ENCODE assay signal across 28 mouse cellular contexts in genomic region chr10:69366208-69366607, GRCm38 (mm10). TPM values are rescaled to one million over a fixed set of nuclear protein-coding genes. Genes with fewer than 3 reads are reported as not detected.
A peak's percentile ranks its signal among the peaks of the same experiment; 100 is the strongest.
DNase-seq lines count a peak whose midpoint lies in the region; ATAC-seq and TF ChIP-seq lines count a peak whose summit lies in the region.
"Had no signal": no experiment of that assay in that cellular context is flagged by ENCODE, and none has a peak within 500 bp of the region (broad histone marks: within the 10 kb centered on the region; RNA-seq: fewer than 3 reads in every experiment).

No protein-coding gene starts in this region.

- H3K27ac ChIP-seq in kidney, adult 2 months (ENCODE audit: insufficient read depth, low read depth, low read length): no peak overlapping the region
- no peak overlapping the region for H3K27ac ChIP-seq in kidney, embryonic 14.5 days (ENCODE audit: low read depth, low read length)
- H3K27ac ChIP-seq: embryonic facial prominence, embryonic 10.5 days; embryonic facial prominence, embryonic 15.5 days; forebrain, embryonic 12.5 days; heart, embryonic 15.5 days; limb, embryonic 13.5 days; midbrain, embryonic 12.5 days; neural tube, embryonic 12.5 days had no signal

- intact Hi-C loops in heart, postnatal 36 days (cut with DNase I): loop anchor here (5.0 kb wide), 1 partner anchor 286 kb away; no protein-coding TSS in a partner anchor

- no peak overlapping the region for H3K4me2 ChIP-seq in kidney, embryonic 14.5 days (replicated peaks; ENCODE audit: low read depth, low read length)
- H3K4me2 ChIP-seq: embryonic facial prominence, embryonic 15.5 days; forebrain, embryonic 12.5 days; heart, embryonic 15.5 days; limb, embryonic 13.5 days; liver, embryonic 11.5 days; midbrain, embryonic 12.5 days; neural tube, embryonic 12.5 days had no signal

- H3K27me3 ChIP-seq in kidney, adult 2 months (replicated peaks; ENCODE audit: control insufficient read depth, insufficient read depth, low read length): no peaks in the 10 kb centered on the region
- H3K27me3 ChIP-seq in kidney, embryonic 14.5 days (ENCODE audit: control insufficient read depth, insufficient read depth, low read length): no peaks in the 10 kb centered on the region
- H3K27me3 ChIP-seq: embryonic facial prominence, embryonic 15.5 days; forebrain, embryonic 12.5 days; heart, embryonic 15.5 days; limb, embryonic 13.5 days; midbrain, embryonic 12.5 days; neural tube, embryonic 12.5 days had no signal

- no peak for ATAC-seq in kidney, embryonic 14.5 days (ENCODE audit: low FRiP score, low TSS enrichment)
- ATAC-seq: CD4-positive, CD25-positive, alpha-beta regulatory T cell, adult 4 months; forebrain, postnatal 0 days; hindbrain, embryonic 16.5 days had no signal

- H3K4me3 ChIP-seq in kidney, adult 2 months (ENCODE audit: insufficient read depth, low read depth, low read length): no peak overlapping the region
- H3K4me3 ChIP-seq in kidney, embryonic 14.5 days (ENCODE audit: low read length): no peak overlapping the region
- H3K4me3 ChIP-seq: embryonic facial prominence, embryonic 10.5 days; embryonic facial prominence, embryonic 15.5 days; forebrain, embryonic 12.5 days; heart, embryonic 15.5 days; limb, embryonic 13.5 days; megakaryocyte, embryonic 14.5 days; midbrain, embryonic 12.5 days; myocyte; neural tube, embryonic 12.5 days had no signal

- no peak for TF ChIP-seq CTCF in kidney, adult 2 months (conservative IDR thresholded peaks at IDR 0.05; ENCODE audit: insufficient read depth, insufficient read length, low read depth, low read length)

- H3K9ac ChIP-seq in kidney, embryonic 14.5 days (ENCODE audit: low read depth, low read length): no peak overlapping the region
- H3K9ac ChIP-seq: embryonic facial prominence, embryonic 15.5 days; forebrain, embryonic 12.5 days; forebrain, postnatal 0 days; heart, embryonic 15.5 days; limb, embryonic 13.5 days; midbrain, embryonic 12.5 days; neural tube, embryonic 12.5 days had no signal

- no peaks in the 10 kb centered on the region for H3K9me3 ChIP-seq in kidney, embryonic 14.5 days (ENCODE audit: control insufficient read depth, low read length)
- H3K9me3 ChIP-seq: embryonic facial prominence, embryonic 10.5 days; embryonic facial prominence, embryonic 15.5 days; heart, embryonic 15.5 days; limb, embryonic 13.5 days; midbrain, embryonic 12.5 days; neural tube, embryonic 12.5 days had no signal

- 74% methylated on average over 11 of the region's 11 CpGs for WGBS in kidney, adult 2 months
- 77% methylated on average over 11 of the region's 11 CpGs for WGBS in kidney, embryonic 14.5 days

- TF ChIP-seq POLR2A in kidney, adult 2 months (IDR thresholded peaks at IDR 0.05; ENCODE audit: low read depth, low read length): no peak

- DNase-seq in heart, adult 11 months: peak; percentile 92
- no peak for DNase-seq in heart, postnatal 36 days
- DNase-seq in kidney, adult 2 months: peak; percentile 21
- DNase-seq in kidney, adult 9 months: no peak
- peak; percentile 40 to 47 for DNase-seq in kidney, postnatal 4 days
- no peak for DNase-seq in lung, postnatal 25 days (ENCODE audit: low spot score)
- DNase-seq: cerebellum, adult 8-10 months; cerebellum, postnatal 25 days; forebrain, postnatal 0 days; lung, postnatal 4 days; right cerebral cortex, adult 18-20 months; spleen, adult 18-20 months; thymus, adult 2 months; thymus, postnatal 4 days had no signal

- H3K4me1 ChIP-seq in kidney, adult 2 months (ENCODE audit: control insufficient read depth, insufficient read depth, low read length): no peaks in the 10 kb centered on the region
- no peaks in the 10 kb centered on the region for H3K4me1 ChIP-seq in kidney, embryonic 14.5 days (ENCODE audit: control insufficient read depth, insufficient read depth, low read length)
- H3K4me1 ChIP-seq: embryonic facial prominence, embryonic 15.5 days; forebrain, embryonic 12.5 days; heart, embryonic 15.5 days; megakaryocyte, embryonic 14.5 days; midbrain, embryonic 12.5 days; neural tube, embryonic 12.5 days had no signal

- no peaks in the 10 kb centered on the region for H3K36me3 ChIP-seq in kidney, adult 2 months (ENCODE audit: control insufficient read depth, insufficient read depth, low read length)
- H3K36me3 ChIP-seq in kidney, embryonic 14.5 days (ENCODE audit: control insufficient read depth, insufficient read depth, low read length): no peaks in the 10 kb centered on the region
- H3K36me3 ChIP-seq: embryonic facial prominence, embryonic 10.5 days; embryonic facial prominence, embryonic 15.5 days; forebrain, embryonic 12.5 days; heart, embryonic 15.5 days; limb, embryonic 13.5 days; midbrain, embryonic 12.5 days; neural tube, embryonic 12.5 days had no signal

RNA-seq across cellular contexts. Expression of gene Cdk1, which starts 13.5 kb away (rescaled TPM):
- total RNA-seq in heart, postnatal 36 days (2021): 1 to 10 TPM; 2.4 to 2.7 TPM
- polyA plus RNA-seq in kidney, adult 2 months (2012; rRNA removed): 1.7 and 2.6 TPM in 2 replicates
- 547 and 584 TPM in 2 replicates for polyA plus RNA-seq in kidney, embryonic 14.5 days (2014; fragmentation: Nextera tagmentation; extraction: Ambion mirVana)
- total RNA-seq: gastrocnemius, adult 8-10 months had no signal

RNA-seq across cellular contexts. Expression of gene Ank3, which starts 32.4 kb away (rescaled TPM):
- 10 to 100 TPM; 77.7 to 83.4 TPM for total RNA-seq in heart, postnatal 36 days (2021)
- 37.3 and 39.1 TPM in 2 replicates for polyA plus RNA-seq in kidney, adult 2 months (2012; rRNA removed)
- polyA plus RNA-seq in kidney, embryonic 14.5 days (2014; fragmentation: Nextera tagmentation; extraction: Ambion mirVana): 34.8 and 48.9 TPM in 2 replicates

Comparison
In these comparisons a context has a peak if more than half of its experiments do, and no peak if none do; other contexts are left out.
1. DNase-seq: peak in heart, adult 11 months (single experiment), kidney, adult 2 months (single experiment) and kidney, postnatal 4 days (2 of 2); none in heart, postnatal 36 days (0 of 2), kidney, adult 9 months (single experiment) and lung, postnatal 25 days (single experiment).
2. RNA of gene Cdk1, which starts 13.5 kb away (polyA plus RNA-seq): 547 to 584 TPM in kidney, embryonic 14.5 days; 1.7 to 2.6 TPM in kidney, adult 2 months; every median in the first group is over 100 times any median in the second.